Mouse (Mus musculus) left cerebral cortex, adult 8-10 months (tissue): ENCODE data around the gene Gtpbp6. TPM values are rescaled to one million over a fixed set of nuclear protein-coding genes. Genes with fewer than 3 reads are reported as not detected.
A peak's percentile ranks its signal among the peaks of the same experiment; 100 is the strongest.
"Not testable (repeated sequence)": the region's sequence is repeated elsewhere in the genome, so short reads cannot be mapped to it uniquely, and the experiment has no call there.

Experiments
- DNase-seq, 2 experiments: peaks; one replicate each; pipeline ENCODE4 v3.0.0; 2022; ENCODE audit warnings: low spot score in 2 of 2
- total RNA-seq, 4 experiments: library from RNA; stranded (reverse); gene quantifications; 2 replicates each; pipeline ENCODE4 v1.2.4; 2022

The Gtpbp6 gene
- 10 to 100 TPM; 67.3 to 88.7 (median 83.2) TPM for total RNA-seq

DNA sequence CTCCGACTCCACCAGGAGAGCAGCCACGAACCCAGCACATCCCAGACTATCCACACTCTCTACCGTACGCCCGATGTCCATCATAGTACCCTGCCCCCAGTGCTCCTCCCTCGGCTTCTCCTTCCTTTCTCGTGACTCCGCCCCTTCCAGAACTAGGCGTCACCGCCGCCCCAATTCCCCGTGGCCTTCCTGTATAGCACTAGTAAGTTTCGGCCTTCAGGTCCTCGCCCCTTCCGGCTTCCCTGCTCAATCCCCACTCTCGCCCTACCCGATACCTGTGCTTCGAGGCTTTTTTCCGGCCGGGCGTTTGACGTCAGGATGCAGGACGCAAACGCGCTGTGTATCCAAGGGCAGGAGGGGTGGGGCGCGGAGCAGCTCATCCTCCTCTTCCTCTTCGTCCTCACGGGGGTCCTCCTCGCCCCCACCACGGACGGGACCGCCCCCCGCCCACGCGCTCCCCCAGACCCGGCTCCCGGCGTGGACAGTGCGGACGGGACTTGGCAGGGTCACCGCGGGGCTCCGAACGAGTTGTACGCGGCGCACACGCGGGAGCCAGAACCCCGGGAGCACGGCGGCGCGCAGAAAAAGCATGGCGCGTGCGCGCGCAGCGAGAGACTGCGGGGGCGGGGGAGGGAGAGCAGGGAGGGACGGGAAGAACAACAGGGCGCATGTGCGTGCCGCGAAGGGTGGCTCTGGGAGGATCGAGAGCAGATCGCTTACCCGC is at the start of gene Gtpbp6:
Gtpbp6 (minus strand) TSS at position 617 of the 724 bp plus-strand sequence.
- peak; percentile 85 to 96 for DNase-seq

DNA sequence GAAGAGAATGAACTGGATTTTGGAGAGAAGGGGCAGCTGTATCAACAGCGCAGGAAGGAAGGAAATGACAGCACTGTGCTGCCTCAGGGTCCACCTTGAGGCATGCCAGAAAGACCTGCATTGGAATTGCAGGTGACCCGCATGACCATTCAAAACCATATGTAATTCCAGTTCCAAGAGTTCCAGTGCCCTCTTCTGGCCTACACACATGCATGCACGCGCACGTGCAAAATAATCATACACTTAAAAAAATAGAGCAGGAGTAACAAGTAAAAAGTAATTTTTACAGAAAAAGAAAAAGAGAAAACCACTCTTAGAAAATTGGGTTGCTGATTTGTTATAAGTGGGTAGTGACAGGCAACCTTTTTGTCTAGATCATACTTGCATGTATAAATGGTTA is 35.0 kb upstream of the Gtpbp6 start:
- no peak for DNase-seq

DNA sequence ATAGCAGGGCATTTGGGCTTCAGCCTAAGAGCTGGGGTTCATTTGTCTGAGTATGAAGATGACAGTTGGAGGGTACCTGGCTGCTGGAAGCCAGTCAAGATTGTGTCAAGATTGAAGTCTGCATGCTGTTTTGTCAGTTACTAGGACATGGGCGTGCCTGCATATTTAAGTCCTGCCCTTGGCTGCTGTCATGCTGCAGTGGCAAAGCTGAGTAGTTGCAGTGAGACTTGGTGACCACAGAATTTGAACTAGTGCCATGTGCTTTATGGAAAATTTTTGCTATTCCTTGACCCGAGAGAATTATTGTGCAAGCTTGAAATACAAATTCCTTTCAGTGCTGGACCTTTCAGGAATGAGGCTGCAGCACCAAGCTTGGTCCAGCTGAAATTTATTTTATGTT is 34.3 kb upstream of the Gtpbp6 start:
- no peak for DNase-seq

GRCm38 (mm10) chr5:110140424-110140823 is 32.4 kb upstream of the Gtpbp6 start:
- no peak for DNase-seq

GRCm38 (mm10) chr5:110139325-110139724 is 31.3 kb upstream of the Gtpbp6 start:
- DNase-seq = no peak

DNA sequence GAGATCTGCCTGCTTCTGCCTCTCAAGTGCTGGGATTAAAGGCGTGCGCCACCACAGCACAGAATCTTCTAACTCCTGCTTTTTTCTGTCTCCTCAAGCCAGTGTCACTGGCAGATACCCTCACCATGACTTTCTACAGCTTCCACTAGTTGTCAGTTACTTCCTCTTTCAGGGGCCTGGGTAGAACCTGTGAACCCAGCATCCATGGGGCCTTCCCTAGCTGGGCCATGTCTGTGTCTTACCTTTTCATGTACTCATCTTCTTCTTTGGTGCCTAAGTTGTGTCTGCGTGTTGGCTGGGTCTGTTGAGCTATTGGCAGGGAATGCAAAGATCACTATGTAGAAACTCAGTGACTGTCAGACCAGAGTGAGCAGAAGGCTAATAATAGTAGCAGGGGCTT is 29.8 kb upstream of the Gtpbp6 start:
- DNase-seq = no peak

DNA sequence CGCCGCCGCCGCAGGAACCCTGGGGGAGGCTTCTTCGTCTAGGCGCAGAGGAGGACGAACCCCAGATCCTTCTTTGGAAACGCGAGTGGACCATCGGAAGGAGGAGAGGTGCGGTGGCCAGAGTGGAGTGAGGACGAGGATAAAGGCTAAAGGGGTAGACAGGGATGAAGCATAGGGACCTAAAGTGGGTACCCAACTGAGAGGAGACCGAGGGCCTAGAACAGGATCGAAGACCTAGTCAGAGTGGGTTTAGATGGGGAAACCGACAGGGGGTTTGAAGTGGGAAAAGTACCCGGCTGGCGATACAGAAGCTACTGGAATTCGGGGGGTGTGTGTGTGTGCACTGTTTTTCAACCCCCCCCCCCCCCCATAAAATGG is 28.1 kb upstream of the Gtpbp6 start:
- no peak for DNase-seq

DNA sequence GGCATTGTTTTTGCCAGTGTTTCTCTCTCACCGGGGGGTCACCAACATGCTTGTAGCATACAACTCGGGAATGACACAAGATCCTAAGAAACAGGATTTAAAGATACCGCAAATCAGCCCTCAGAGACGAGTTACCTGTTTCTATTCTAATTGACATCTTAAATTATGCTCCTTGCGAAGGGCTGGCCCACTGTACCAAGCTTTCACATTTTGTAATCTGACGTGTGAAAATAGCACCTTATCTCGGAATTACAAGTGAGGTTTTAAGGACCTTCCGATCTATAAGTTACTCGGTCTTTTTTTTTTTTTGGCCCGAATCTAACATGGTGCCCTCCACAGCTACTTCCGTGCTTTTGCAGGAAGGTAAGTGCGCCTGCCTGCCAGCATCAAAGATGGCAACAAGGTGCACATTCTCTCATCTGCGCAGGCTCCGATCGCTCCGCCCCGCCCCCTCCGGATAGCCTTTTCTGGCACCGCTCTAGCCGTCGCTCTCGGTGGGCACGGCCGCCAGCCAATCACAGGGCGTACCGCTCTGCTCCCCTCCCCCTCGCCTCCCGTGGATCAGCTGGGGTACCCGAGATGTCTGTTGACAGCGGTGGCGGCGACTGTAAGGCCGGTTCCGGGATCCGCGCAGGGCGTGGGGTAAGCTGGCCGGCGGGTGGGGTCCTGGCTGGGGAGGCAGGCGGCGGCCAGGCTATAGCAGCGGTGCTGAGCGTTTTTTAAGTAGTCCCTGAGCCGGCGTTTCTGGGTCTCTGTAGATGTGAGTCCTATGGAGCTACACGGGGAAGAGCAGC is 27.5 kb upstream of the Gtpbp6 start, which contains the start of gene Chfr:
Chfr (plus strand) TSS at position 550 of the 794 bp plus-strand sequence.
- peak; percentile 97 to 99 for DNase-seq

- DNase-seq = not testable (repeated sequence)
These were observed 14.4 kb upstream of the Gtpbp6 start for GRCm38 (mm10) chr5:110122380-110122779.

- DNase-seq = peak; percentile 93 to 94
These were observed 2.0 kb upstream of the Gtpbp6 start, which contains the start of gene Zfp605 for GRCm38 (mm10) chr5:110109991-110110441. Gene Zfp605 (plus strand): TSS chr5:110110092.

GRCm38 (mm10) chr5:110108305-110108628 is 270 bp upstream of the Gtpbp6 start:
- DNase-seq = no peak

- DNase-seq = peak; percentile 22 to 59
These were observed 964 bp downstream of the Gtpbp6 start for GRCm38 (mm10) chr5:110106901-110107564.

- DNase-seq = peak; percentile 17 to 51
These were observed 1.7 kb downstream of the Gtpbp6 start for GRCm38 (mm10) chr5:110106140-110106871.

GRCm38 (mm10) chr5:110104616-110105380 is 3.2 kb downstream of the Gtpbp6 start:
- peak in 1 of 2 experiments; percentile 13 for DNase-seq

GRCm38 (mm10) chr5:110103901-110104615 is 3.9 kb downstream of the Gtpbp6 start:
- no peak for DNase-seq

DNA sequence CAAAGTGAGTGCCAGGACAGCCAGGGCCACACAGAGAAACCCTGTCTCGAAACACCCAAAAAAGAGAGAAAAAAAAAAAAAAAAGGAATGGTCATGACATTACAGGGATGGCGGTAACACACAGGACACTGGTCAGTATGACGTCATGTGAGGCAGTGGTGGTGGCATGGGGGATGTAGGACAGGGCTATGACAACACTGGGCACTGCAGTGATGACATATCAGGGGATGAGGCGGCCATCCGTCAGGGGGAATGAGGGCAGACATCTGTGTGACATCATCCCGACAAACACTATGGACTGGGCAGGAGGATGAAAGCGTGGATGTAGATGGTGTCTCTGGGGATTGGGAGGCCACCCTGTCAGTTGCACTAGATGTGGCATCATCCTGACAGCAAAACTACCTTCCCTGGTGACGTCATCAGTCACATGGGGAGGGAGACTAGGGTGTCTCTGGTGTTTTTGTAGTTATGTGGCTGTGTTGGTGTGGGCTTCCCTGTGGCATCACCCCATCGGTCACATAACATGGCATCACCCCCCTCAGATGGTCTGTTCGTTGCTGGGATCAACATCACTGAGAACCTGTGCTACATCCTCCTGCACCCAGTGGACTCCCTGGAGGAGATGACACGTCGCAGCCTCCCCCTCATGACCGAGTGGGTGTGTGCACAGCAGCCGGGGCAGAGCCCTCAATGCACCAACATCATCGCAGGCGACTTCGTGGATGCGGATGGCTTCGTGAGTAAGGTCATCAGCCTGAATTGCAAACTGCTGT is 5.0 kb downstream of the Gtpbp6 start:
- DNase-seq = peak in 1 of 2 experiments; percentile 12

DNA sequence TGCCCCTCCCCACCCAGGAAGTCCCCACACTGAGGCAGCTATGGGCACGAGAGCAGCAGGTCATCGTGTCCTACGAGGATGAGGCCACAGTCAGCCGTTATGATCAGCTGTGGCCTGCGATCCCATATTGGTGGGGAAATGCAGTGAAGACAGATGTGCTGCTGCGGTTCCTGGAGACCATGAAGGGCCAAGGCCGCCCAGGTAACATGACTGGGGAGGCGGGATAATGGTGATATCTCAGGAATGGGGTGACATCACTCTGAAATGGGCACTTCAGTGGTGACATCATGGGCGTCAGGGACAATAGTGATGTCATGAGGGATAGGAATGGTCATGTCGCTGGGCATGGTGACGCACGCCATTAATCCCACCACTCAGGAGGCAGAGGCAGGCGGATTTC is 5.6 kb downstream of the Gtpbp6 start:
- DNase-seq = no peak

DNA sequence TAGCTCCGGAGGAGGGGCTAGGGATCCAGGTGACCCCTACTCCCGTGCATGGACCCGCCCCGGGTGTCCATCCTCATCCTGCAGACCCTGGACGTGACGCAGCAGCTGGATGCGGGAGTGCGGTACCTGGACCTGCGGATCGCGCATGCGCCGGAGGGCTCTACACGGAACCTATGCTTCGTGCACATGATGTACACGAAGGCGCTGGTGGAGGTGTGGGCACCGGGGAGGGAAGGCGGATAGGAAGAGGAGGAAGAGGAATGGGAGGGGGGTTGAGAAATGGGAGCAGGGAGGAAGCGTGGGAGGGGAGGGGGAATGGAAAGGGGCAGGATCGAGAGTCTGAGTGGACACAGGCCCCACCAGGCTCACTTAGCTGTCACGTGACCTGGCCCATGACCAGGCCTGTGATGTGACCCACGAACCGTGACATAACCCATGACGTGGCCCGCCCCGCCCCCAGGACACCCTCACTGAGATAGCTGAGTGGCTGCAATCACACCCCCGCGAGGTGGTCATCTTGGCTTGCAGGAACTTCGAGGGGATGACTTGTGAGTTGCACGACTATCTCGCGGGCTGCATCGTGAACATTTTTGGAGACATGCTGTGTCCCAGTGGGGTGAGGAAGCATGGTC is 6.2 kb downstream of the Gtpbp6 start:
- peak; percentile 67 to 87 for DNase-seq
